Mouse (Mus musculus) MEL (cell line): ENCODE data around the gene Mpi.

ENCODE experiments used
- MAFK ChIP-seq: IDR thresholded peaks from 2 replicates; pipeline ENCODE4 v1.6.1; 2011; ENCODE audit warnings: low read depth, mild to moderate bottlenecking, low read length, improper control_type of control experiment, borderline replicate concordance
- RCOR1 ChIP-seq: IDR thresholded peaks from 2 replicates; pipeline ENCODE4 v1.6.1; 2012; ENCODE audit warnings: low read depth, mild to moderate bottlenecking, inconsistent platforms, low read length, improper control_type of control experiment
- USF1 ChIP-seq: IDR thresholded peaks from 2 replicates; pipeline ENCODE4 v1.6.1; 2014; ENCODE audit warnings: low read depth, mild to moderate bottlenecking, inconsistent platforms, low read length, improper control_type of control experiment, moderate library complexity

DNA sequence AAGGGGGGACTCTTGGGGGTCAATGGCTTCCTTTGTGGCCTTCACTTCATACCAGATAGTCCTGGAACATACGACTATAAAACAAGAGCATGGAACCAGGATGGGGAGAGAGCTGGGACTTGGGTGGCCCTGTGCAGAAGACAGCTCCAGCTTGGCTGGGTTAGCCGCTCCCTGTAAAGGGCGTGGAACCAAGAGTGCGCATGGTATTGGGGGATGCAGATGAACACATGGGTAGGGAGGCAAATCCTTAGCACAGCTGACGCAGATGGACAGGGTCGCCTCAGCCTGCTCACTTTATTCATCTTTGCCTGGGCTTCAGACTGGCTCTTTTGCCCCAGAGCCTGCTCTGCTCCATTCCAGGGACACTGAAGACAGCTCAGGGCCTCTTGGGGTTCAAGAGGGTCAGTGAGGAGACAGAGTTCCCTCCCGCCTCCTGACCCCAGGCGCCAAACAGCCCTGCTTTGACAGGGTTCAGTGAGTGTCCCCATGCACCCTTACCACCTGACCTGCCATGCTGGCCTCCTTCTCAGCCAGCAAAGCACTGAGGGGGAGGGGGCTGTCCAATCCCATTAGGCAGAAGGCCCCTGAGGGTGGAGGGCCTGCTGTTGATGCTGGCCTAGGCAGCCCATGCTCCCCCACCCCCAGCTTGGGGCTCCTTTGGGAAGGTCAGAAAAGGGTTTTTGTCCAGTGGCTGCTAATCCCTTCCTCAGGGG is 46.4 kb upstream of the Mpi start:
- no peak for TF ChIP-seq USF1
- no peak for TF ChIP-seq MAFK
- TF ChIP-seq RCOR1: no peak
